Mouse (Mus musculus) kidney, embryonic 14.5 days (tissue): ENCODE measurements around the gene Atp13a2. TPM values are rescaled to one million over a fixed set of nuclear protein-coding genes. Genes with fewer than 3 reads are reported as not detected.

Experiments
- ATAC-seq: fragments of 200-750 bp; cut with Nextera tagmentation; 2 replicates; pipeline ENCODE4 v1.8.0; 2017; ENCODE audit warnings: moderate number of reproducible peaks, mild to moderate bottlenecking, moderate TSS enrichment, moderate library complexity; ENCODE audit not compliant: low FRiP score, low TSS enrichment
- H3K27ac ChIP-seq: fragments of 300-500 bp; sonication (generic); 2 replicates; pipeline ENCODE4 v1.5.1; 2014; ENCODE audit warnings: low read depth, mild to moderate bottlenecking, low read length, moderate library complexity, mixed read lengths
- H3K27me3 ChIP-seq: fragments of 300-500 bp; sonication (generic); 2 replicates; pipeline ENCODE4 v1.6.1; 2014; ENCODE audit warnings: mild to moderate bottlenecking, low read length; ENCODE audit not compliant: control insufficient read depth, insufficient read depth
- H3K36me3 ChIP-seq: fragments of 300-500 bp; sonication (generic); 2 replicates; pipeline ENCODE4 v1.6.1; 2014; ENCODE audit warnings: low read length, mixed read lengths; ENCODE audit not compliant: control insufficient read depth, insufficient read depth
- H3K4me1 ChIP-seq: fragments of 300-500 bp; sonication (generic); 2 replicates; pipeline ENCODE4 v1.6.1; 2014; ENCODE audit warnings: low read length, mixed read lengths; ENCODE audit not compliant: control insufficient read depth, insufficient read depth
- H3K4me2 ChIP-seq: fragments of 300-500 bp; sonication (generic); replicated peaks from 2 replicates; pipeline ENCODE4 v1.6.1; 2014; ENCODE audit warnings: low read depth, mild to moderate bottlenecking, low read length
- H3K4me3 ChIP-seq: fragments of 300-500 bp; sonication (generic); 2 replicates; pipeline ENCODE4 v1.5.1; 2014; ENCODE audit warnings: mild to moderate bottlenecking, low read length
- H3K9ac ChIP-seq: fragments of 300-500 bp; sonication (generic); 2 replicates; pipeline ENCODE4 v1.6.1; 2014; ENCODE audit warnings: low read depth, mild to moderate bottlenecking, low read length, moderate library complexity
- H3K9me3 ChIP-seq: fragments of 300-500 bp; sonication (generic); 2 replicates; pipeline ENCODE4 v1.6.1; 2016; ENCODE audit warnings: low read length; ENCODE audit not compliant: control insufficient read depth
- WGBS: fragments of 180-500 bp; shearing (Covaris S2); extraction: QIAGEN DNeasy Blood & Tissue Kit; methylation state at CpG from one replicate; pipeline ENCODE4 v1.1.7; 2014; 5-methylcytosine and 5-hydroxymethylcytosine counted together
- polyA plus RNA-seq: library from polyadenylated mRNA; unstranded; fragments of >200 nt; fragmentation: Nextera tagmentation; extraction: Ambion mirVana; gene quantifications from 2 replicates; pipeline ENCODE4 v1.2.1, GENCODE M21; 2014

The Atp13a2 gene
- polyA plus RNA-seq: 26.5 and 39.5 TPM in 2 replicates

DNA sequence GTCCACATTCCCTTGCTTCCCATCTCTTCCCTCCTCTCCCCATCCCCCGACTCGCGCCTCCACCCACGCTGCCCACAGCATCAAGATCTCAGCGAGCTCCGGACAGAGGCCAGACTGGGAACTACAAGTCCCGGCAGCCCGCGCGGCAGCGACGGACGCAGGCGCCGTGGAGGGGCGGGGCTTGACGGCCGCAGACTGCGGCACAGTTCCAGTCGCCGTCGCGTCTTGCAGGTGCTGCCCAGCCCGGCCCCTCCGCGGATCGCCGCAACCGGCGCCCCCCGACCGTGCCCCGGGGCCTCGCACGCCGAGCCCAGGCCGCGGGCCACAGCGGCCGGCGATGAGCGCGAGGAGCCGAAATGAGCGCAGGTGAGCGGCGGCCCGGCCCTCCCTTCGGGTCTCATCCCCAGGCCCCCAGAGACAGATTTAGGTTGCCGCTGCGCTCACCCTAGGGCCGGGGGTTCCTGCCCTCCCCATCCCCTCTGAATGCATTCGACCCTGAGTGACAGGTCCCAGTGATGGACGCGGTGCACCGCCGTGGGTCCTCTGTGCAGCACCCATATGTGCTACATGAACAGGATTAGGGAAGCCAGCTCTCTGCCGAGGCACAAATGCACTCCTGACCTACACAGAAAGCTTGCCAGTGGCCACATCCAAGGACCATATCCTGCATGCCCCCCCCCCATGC, at the start of gene Atp13a2:
Atp13a2 (plus strand) TSS at position 163 of the 685 bp plus-strand sequence.
- no peaks in the 10 kb centered on the region for H3K9me3 ChIP-seq
- peak within 1 kb of the TSS; percentile 87 for H3K9ac ChIP-seq
- H3K4me3 ChIP-seq: peak within 1 kb of the TSS; percentile 88
- no peaks in the 10 kb centered on the region for H3K27me3 ChIP-seq
- peaks cover 13% of the 10 kb centered on the region for H3K4me1 ChIP-seq
- 0 out of 2 replicates have a peak within 1 kb of the TSS, but pooled peaks have one; percentile 8 for H3K27ac ChIP-seq
- peak; percentile 91 for ATAC-seq
- H3K36me3 ChIP-seq: peaks cover 2% of the 10 kb centered on the region
- H3K4me2 ChIP-seq: peak within 1 kb of the TSS; percentile 88
- under 1% methylated on average over 58 of the region's 58 CpGs for WGBS

DNA sequence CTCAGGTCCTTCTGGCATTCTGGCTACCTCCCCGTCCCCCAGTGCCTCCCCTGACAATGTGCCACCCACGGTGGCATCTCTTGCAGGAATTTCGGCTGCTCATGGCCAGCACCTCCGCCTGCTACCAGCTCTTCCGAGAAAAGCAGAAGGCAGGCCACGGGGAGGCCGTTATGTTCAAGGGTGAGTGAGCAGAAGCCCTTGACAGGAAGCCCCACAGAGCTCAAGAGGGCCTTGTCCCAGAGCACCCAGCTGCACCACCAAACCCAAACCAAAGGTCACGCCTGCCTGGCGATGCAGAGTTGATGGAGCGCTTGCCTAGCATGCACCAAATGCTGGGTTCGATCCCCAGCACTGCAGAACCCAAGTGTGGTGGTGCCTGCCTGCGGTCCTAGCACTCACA, 42.3 kb upstream of the Atp13a2 start:
- H3K4me1 ChIP-seq: peaks cover 8% of the 10 kb centered on the region; the same call in 1 of the 2 replicates
- H3K4me3 ChIP-seq: no peak overlapping the region
- ATAC-seq: no peak
- no peaks in the 10 kb centered on the region for H3K27me3 ChIP-seq
- no peak overlapping the region for H3K9ac ChIP-seq
- no peak overlapping the region for H3K4me2 ChIP-seq
- 81% methylated on average over 12 of the region's 12 CpGs for WGBS
- no peaks in the 10 kb centered on the region for H3K9me3 ChIP-seq
- no peak overlapping the region for H3K27ac ChIP-seq
- no peaks in the 10 kb centered on the region for H3K36me3 ChIP-seq

DNA sequence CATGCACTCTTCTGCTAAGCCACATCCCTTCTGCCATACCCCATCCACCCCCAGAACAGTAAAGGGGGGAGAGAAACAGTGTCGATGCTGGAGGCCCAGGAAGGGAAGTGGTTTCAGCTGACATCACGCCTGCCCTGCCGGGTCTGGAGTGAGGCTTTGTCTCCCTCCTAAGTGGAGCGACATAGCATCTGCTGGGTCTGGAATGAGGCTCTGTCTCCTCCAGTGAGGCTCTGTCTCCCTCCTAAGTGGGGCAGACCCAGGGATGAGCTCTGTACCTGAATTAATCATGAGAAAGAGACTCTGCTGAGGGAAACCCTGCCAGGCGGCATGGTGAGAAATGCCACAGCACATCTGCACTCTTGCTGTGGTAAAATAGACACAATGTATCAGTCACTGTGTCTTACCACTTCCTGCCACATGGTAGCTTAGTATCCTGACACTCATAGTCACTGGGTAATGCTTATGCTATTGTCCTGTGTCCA, 41.7 kb upstream of the Atp13a2 start:
- Histone ChIP-seq H3K4me2 (no peak overlapping the region), H3K36me3 (no peaks in the 10 kb centered on the region), H3K4me1 (peaks cover 8% of the 10 kb centered on the region; the same call in 1 of the 2 replicates), H3K9me3 (no peaks in the 10 kb centered on the region), H3K27ac (no peak overlapping the region), H3K9ac (no peak overlapping the region), H3K4me3 (no peak overlapping the region), H3K27me3 (no peaks in the 10 kb centered on the region)
- no peak for ATAC-seq
- 70% methylated on average over 5 of the region's 5 CpGs for WGBS

DNA sequence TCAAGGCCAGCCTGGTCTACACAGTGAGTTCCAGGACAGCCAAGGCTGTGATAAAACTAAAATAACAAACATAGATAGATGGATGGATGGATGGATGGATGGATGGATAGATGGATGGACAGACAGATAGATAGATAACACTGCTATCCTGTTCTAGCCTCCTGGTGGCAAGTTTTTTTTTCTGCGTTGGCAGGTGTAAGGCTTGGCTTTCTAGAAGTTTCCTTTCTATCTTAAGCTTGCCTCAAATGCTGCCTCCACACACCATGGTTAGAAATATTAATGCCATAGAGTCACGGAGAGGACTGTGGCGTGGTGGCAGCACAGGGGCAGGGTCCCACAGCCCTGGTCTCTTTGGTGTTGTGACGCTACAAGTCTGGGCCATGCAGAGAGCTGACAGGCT, 41.1 kb upstream of the Atp13a2 start:
- Histone ChIP-seq H3K4me3 (no peak overlapping the region), H3K27me3 (no peaks in the 10 kb centered on the region), H3K9me3 (no peaks in the 10 kb centered on the region), H3K36me3 (no peaks in the 10 kb centered on the region), H3K4me2 (no peak overlapping the region), H3K4me1 (peaks cover 8% of the 10 kb centered on the region; the same call in 1 of the 2 replicates), H3K27ac (no peak overlapping the region), H3K9ac (no peak overlapping the region)
- WGBS: 93% methylated on average over 4 of the region's 4 CpGs
- no peak for ATAC-seq

DNA sequence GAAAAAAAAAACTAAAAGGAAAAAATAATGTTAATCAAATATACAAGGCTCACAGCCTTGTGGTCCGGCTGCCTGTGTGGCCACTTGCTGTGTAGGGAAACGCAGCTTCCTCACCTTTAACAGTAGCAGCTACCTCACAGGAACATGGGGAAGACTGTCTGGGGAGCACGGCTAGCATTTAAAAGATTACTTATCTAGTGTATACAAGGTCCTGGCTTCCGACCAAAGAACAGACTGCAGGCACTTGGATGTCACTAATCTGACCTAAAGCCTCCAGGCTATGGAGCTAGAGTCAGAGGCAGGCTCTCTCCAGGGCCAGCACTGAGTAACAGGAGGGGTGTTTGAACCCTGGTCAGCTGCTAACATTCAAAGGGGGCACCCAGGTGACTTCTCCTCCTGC, 40.6 kb upstream of the Atp13a2 start:
- H3K4me3 ChIP-seq: no peak overlapping the region
- H3K9me3 ChIP-seq: no peaks in the 10 kb centered on the region
- H3K9ac ChIP-seq: no peak overlapping the region
- no peaks in the 10 kb centered on the region for H3K27me3 ChIP-seq
- WGBS: 64% methylated on average over 4 of the region's 4 CpGs
- peaks cover 8% of the 10 kb centered on the region; the same call in 1 of the 2 replicates for H3K4me1 ChIP-seq
- H3K36me3 ChIP-seq: no peaks in the 10 kb centered on the region
- H3K4me2 ChIP-seq: no peak overlapping the region
- peak; percentile 40 for ATAC-seq
- no peak overlapping the region for H3K27ac ChIP-seq

DNA sequence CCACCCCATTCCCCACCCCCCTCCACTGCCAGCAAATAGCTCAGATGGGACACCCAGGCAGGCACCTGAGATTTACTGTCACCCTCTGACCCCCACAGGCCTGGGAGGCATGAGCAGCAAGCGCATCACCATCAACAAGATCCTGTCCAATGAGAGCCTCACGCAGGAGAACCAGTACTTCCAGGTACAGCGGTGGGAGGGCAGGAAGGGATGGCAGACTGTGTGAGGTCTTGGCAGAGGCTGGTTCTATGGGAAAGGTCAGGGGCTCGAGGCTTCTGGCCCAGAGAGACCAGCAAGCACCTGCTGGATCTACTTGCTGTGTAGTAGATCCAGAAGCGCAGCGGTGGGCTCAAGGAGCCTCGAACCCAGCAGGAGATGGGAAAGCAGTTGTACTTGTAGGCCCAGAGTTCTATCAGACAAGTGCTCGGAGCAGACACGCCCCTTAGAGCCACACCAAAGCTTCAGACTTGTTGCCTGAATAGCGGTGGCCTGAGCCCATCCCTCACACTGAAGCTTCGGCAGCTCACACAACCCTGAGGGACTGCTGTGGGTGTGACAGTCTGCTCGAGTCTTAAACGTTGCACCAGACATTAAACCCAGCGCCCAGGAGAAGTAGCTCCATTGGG, 40.0 kb upstream of the Atp13a2 start:
- H3K27me3 ChIP-seq: no peaks in the 10 kb centered on the region
- H3K4me3 ChIP-seq: no peak overlapping the region
- no peak overlapping the region for H3K4me2 ChIP-seq
- no peaks in the 10 kb centered on the region for H3K36me3 ChIP-seq
- peak overlapping the region; percentile 17; the same call in 1 of the 2 replicates for H3K27ac ChIP-seq
- no peak overlapping the region for H3K9ac ChIP-seq
- WGBS: 48% methylated on average over 14 of the region's 14 CpGs
- peak; percentile 29 for ATAC-seq
- H3K4me1 ChIP-seq: peaks cover 8% of the 10 kb centered on the region; the same call in 1 of the 2 replicates
- no peaks in the 10 kb centered on the region for H3K9me3 ChIP-seq

DNA sequence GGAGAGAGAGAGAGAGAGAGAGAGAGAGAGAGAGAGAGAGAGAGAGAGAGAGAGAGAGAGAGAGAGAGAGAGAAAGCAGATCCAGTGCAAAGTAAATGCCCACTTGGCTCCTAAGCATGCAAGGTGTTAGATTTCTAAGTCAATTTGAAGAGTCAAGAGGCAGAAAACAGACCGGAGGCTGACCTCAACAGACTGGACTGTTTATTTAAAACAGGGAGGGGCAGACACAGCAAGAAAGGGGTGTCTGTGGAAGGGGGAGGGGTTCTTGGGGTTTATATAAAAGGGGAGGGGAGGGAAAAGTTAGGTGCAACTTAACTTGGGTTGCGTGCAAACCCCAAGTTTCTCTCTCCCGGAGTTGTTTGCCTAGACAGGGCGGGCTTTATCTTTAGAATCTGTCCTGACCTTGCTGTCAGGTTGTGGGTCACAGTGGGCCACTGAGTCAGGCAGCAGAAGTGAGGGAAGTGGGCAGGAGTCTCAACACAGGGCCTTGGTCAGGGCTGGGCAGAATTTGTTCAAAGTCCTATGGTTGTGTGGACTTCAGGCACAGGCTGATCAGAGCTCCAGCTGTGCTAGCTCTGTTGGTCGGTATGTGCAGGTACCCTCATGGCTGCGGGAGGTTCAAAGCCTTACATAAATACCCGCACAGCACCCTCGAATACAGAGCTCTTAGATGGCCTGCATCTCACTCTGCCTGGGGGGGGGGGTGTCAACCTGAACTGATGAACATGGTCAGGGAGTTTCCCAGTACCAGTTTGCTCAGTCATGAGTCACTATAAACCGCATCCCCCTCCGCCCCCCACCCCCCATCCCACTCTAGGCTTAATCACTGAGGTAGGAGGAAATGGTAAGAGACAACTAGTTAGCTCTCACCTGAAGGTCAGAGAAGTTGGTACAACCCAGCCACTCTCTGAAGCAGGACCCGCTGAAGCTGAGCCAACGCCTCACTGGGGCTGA, 38.9 kb upstream of the Atp13a2 start:
- H3K4me1 ChIP-seq: peaks cover 8% of the 10 kb centered on the region; the same call in 1 of the 2 replicates
- H3K27me3 ChIP-seq: no peaks in the 10 kb centered on the region
- H3K9me3 ChIP-seq: no peaks in the 10 kb centered on the region
- H3K4me3 ChIP-seq: no peak overlapping the region
- peak; percentile 21; the same call in 1 of the 2 replicates for ATAC-seq
- H3K27ac ChIP-seq: no peak overlapping the region
- no peaks in the 10 kb centered on the region for H3K36me3 ChIP-seq
- WGBS: 59% methylated on average over 12 of the region's 12 CpGs
- no peak overlapping the region for H3K4me2 ChIP-seq
- no peak overlapping the region for H3K9ac ChIP-seq

DNA sequence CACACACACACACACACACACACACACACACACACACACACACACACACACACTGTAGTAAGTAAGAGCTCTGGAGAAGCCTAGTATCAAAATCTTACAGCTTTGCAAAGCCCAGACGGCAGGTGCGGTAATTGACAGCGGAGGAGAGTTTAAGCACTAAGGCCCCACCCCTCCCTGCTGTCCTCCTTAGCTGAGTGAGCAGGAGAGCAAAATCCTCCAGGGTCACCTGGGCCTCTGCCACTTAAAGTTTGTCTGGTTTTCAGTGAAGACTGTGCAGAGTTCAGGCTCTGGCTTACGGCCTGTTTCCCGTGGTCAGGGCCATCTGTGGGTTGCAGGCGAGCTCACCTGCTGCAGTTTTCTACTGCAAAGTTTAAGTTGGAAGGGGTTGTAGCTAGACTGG, 38.2 kb upstream of the Atp13a2 start:
- Histone ChIP-seq H3K4me1 (peaks cover 8% of the 10 kb centered on the region; the same call in 1 of the 2 replicates), H3K4me3 (no peak overlapping the region), H3K4me2 (no peak overlapping the region), H3K9me3 (no peaks in the 10 kb centered on the region), H3K36me3 (no peaks in the 10 kb centered on the region), H3K27ac (no peak overlapping the region), H3K27me3 (no peaks in the 10 kb centered on the region), H3K9ac (no peak overlapping the region)
- 70% methylated on average over 6 of the region's 6 CpGs for WGBS
- ATAC-seq: no peak
